Mouse (Mus musculus) fibroblast of lung, adult 2 months (primary cell): ENCODE data around the gene Slc5a5.

Experiments used
- DNase-seq: peaks from one replicate; pipeline ENCODE4 v3.0.0-alpha.2; 2011; ENCODE audit warnings: low read depth

Gene Slc5a5

GRCm38 (mm10) chr8:70892022-70892895 is at the start of gene Slc5a5:
Slc5a5 (minus strand) TSS chr8:70892757.
- DNase-seq, result no peak

- DNase-seq, result no peak
Observed at GRCm38 (mm10) chr8:70941478-70941877, 48.9 kb upstream of the Slc5a5 start.

- no peak for DNase-seq
Observed at GRCm38 (mm10) chr8:70937200-70937599, 44.6 kb upstream of the Slc5a5 start.

GRCm38 (mm10) chr8:70934786-70935185 is 42.2 kb upstream of the Slc5a5 start:
- peak; percentile 44 for DNase-seq

- no peak for DNase-seq
Observed at GRCm38 (mm10) chr8:70933036-70933435, 40.5 kb upstream of the Slc5a5 start.

GRCm38 (mm10) chr8:70931731-70932130 is 39.2 kb upstream of the Slc5a5 start:
- no peak for DNase-seq

GRCm38 (mm10) chr8:70928778-70929322 is 36.3 kb upstream of the Slc5a5 start:
- no peak for DNase-seq

GRCm38 (mm10) chr8:70928096-70928495 is 35.5 kb upstream of the Slc5a5 start:
- DNase-seq, result peak; percentile 61

GRCm38 (mm10) chr8:70926396-70926795 is 33.8 kb upstream of the Slc5a5 start:
- no peak for DNase-seq

GRCm38 (mm10) chr8:70925754-70926153 is 33.2 kb upstream of the Slc5a5 start:
- no peak for DNase-seq

- no peak for DNase-seq
Observed at GRCm38 (mm10) chr8:70924151-70924550, 31.6 kb upstream of the Slc5a5 start.

- DNase-seq, result no peak
Observed at GRCm38 (mm10) chr8:70920049-70920922, 27.7 kb upstream of the Slc5a5 start.

- DNase-seq, result no peak
Observed at GRCm38 (mm10) chr8:70914704-70915103, 22.1 kb upstream of the Slc5a5 start.

- DNase-seq, result no peak
Observed at GRCm38 (mm10) chr8:70913523-70913922, 21.0 kb upstream of the Slc5a5 start.

- DNase-seq, result no peak
Observed at GRCm38 (mm10) chr8:70912955-70913354, 20.4 kb upstream of the Slc5a5 start.

- no peak for DNase-seq
Observed at GRCm38 (mm10) chr8:70911596-70911995, 19.0 kb upstream of the Slc5a5 start.

- no peak for DNase-seq
Observed at GRCm38 (mm10) chr8:70907518-70907917, 15.0 kb upstream of the Slc5a5 start.

GRCm38 (mm10) chr8:70905831-70906736 is 13.5 kb upstream of the Slc5a5 start, which contains the start of gene Map1s:
Map1s (plus strand) TSS chr8:70905932.
- DNase-seq, result no peak

GRCm38 (mm10) chr8:70905463-70905830 is 12.9 kb upstream of the Slc5a5 start:
- no peak for DNase-seq

- no peak for DNase-seq
Observed at GRCm38 (mm10) chr8:70904532-70904931, 12.0 kb upstream of the Slc5a5 start.

- no peak for DNase-seq
Observed at GRCm38 (mm10) chr8:70903582-70903981, 11.0 kb upstream of the Slc5a5 start.
